Mouse (Mus musculus) Muller cell, postnatal 12 days (primary cell): ENCODE measurements around the gene Ephb2.

Experiments used
- DNase-seq: peaks from one replicate; pipeline ENCODE4 v3.0.0-alpha.2; 2015; ENCODE audit errors: inconsistent ontology term

Gene Ephb2

DNA sequence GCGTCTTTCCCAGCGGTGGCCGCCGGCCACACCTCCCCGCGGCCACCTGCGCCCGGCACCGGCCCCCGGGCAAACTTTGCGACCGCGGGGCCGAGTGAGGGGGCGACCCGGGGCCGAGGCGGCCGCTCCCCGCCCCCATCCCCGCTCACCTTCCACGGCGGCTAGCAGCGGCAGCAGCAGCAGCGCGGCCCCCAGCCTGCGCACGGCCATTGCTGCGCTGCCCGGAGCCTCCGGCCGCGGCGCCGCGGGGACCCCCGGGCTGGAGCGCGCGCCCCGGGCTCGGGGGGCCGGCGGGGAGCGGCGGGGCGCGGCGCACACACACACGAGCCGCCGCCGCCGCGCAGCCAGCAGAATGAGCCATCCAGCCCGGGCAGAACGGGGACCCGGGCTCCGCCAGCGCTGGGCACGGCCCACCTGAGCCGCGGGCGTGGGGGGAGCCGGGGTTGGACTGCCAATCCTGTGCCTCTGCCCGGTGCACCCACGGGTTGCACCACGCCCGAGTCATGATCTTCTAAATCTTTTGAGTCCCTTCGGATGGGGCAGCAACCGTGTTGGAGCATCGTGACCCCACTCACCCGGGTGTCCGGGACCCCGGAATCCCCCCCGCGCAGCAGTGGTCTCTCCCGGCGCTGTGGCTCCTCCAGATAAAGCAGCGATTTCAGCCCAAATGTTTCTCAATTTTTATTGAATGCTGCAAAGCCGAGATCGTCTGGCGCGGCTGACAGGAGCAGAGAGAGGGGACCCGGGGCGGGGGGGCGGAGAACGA lies at the start of gene Ephb2:
Gene Ephb2, minus strand, starts transcription at position 368 of the 766 bp plus-strand sequence.
- peak; percentile 91 for DNase-seq

DNA sequence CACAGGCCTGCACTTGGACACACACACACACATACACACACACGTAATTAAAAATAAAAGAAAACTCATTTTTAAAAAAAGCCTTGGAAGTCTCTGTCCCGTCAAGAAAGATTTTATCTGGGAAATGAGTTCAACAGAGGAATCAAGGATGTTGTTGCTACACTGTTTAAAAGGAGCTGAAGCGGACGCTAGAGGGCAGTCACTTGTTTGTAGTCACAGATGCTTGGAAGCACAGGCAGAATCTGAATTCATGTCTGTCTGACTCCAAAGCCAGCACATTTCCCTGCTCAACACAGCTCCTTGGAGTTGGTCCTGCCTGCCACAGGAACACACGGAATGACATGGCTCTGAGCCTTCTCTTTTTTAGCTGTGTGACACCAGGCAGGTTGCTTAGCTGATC lies 42.8 kb upstream of the Ephb2 start:
- DNase-seq, result no peak

DNA sequence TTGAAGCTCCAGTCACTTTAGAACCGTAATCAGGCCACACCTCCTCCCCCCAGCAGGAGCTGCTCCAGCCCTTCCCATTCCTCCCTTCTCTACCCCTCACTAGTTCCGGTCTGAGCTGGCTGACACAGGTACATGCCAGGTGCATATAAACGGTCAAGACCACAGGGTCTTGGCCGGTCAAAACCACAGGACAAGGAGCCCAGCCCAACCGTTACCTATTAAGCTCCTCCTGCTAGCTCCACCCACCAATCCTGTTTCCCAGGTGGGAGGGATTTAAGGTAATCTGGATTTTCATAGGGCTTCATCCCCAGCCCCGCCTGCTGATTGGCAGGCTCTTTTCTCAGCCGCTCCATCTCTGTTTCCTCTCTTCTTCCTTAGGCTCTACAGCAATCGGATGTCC lies 42.4 kb upstream of the Ephb2 start:
- peak; percentile 14 for DNase-seq

DNA sequence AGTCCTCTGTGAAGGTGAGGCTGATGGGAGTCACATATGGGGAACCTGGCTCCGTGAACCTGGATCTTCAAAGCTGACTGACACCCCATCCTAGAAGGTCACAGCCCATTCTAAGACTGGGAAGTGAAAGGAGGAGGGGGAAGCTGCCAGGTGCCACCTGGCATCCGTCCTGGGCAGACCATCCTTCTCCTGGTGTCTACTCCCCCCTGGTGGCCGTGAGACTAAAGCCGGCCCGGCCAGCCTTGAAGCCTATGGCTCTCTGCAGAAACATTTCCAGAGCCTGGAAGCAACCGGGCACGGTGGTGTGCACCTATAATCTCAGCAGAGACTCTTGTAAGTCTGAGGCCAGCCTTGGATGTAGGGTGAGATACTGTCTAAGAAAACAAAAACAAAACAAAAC lies 41.2 kb upstream of the Ephb2 start:
- peak; percentile 65 for DNase-seq

DNA sequence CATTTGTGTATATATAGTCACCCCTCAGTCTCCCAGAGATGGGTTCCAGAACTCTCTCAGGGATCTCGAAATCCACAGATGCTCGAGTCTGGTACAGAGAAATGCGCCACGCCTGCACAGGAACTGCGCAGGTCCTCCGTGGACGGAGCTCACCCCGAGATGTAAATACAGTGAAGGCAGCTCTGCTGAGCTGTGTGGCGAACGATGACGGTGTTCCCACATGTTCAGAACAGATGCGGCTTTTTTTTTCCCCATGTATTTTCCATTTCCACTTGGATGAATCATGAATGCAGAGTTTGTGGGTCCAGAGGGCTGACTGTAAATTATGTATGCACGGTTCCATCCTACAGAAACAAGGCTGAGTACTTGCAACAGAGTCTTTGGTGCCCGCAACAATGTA lies 39.2 kb upstream of the Ephb2 start:
- no peak for DNase-seq

DNA sequence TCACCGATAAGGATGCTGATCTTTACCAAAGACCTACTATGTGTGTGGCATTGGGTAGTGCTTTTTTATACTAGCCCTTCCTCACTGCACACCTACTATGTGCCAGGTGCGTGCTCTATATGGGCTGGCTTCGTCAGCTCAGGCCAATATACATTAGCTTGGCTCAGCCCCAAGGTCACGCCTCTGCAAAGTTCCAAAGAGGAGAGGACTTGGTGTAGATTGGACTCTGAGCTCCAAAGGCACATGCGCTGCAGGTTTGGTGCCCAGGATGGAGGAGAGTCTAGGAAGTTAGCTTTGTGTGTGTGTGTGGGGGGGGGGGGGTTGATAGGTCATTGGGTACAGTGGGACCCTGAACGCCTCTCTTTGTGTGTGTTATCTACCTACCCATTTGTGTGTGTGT lies 32.6 kb upstream of the Ephb2 start:
- DNase-seq, result no peak

DNA sequence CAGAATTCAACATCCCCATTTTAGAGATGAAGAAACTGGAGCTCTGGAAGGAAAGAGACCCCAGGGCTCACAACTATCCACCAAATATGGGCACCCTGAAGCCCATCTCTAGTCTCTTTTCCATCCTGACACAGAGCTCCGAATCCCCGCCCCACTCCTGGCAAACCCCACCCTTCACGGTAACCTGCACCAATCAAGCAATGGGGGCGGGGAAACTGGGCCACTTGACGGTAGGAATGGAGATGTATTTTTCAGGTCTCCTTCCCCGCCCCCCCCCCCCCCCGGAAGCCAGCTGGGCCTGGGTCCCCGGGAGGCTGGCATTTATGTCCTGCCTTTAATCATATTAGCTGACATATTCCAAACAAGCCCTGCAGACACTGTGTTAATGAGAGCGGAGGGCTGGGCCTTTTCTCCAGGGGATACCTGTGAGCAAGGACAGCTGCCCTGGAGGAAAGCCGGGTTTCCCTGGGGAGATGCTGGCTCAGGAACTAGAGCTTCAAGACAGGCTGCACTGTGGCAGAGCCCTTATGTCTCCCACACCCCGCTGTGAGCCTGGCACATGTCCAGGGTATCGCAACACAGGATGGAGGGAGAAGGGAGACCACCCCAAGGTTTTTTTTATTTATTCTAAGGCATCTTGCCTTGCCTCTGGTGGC lies 32.0 kb upstream of the Ephb2 start:
- DNase-seq, result no peak

DNA sequence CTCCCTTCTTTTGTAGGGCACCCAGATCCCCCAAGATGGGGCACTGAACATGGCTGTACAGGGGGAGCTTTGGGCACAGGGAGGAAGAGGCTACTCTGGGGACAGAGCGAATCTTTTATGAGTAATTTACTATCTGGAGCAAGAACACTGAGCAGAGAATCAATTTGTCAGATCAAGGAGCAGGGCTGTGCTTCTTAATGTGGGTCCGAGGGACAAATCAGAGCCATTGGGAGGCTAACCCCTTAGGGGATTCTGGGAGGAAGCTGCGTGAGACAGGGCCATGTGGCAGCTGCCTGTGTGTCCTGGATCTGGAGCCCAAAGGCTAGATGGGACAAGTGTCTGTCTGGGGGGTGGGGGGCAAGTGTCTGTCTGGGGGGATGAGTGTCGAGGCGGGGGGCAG lies 29.7 kb upstream of the Ephb2 start:
- no peak for DNase-seq

DNA sequence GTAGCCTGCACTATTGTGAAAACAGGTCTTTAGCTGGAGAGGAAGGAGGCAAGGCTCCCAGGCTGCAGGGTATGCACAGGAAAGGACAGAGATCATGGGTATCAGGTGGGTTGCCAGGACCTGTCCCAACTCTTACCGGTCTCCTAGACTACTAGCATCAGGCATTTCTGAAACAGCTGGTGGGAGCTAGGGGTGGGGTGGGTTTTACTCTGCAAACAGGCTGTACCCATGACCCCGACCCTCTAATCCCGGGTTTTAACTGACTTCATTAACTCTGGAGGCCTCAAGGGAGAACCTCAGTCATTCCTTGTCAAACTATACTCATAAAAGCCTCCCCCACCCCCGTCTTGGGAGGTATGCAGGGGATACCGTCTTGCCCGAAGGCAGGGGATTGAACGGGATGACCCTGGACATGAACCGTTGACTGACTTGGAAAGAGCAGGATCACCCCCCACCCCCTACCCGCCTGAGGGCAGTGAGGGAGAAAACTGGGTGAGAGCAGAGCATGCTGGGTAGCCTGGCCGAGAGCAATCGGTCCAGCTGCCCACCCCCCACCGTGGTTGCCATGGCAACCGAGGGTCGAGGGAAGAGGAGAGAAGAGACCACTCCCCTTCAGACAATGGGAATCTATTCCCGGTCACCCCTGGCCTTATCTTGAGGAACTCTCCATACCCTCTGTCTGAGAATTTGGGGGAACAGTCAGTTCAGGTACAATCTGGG lies 29.1 kb upstream of the Ephb2 start:
- no peak for DNase-seq

DNA sequence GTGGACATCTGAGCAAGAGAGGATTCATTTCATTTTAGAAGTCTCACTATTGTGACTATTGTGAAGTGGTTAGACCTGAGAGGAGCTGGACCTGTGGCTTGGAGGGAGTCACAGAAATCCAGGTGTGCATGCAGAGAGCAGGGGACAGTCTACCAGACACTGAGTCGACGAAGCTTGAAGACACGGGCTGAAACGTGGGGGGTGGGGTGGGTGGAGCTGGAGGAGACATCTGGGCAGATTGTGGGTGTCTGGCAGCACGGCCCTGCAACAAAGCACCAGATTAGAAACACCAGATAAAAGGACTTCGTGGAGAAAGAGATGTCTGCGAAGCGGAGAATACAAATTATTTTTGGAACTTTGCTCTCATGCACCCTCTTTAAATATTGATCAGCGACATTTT lies 27.7 kb upstream of the Ephb2 start:
- DNase-seq, result no peak

DNA sequence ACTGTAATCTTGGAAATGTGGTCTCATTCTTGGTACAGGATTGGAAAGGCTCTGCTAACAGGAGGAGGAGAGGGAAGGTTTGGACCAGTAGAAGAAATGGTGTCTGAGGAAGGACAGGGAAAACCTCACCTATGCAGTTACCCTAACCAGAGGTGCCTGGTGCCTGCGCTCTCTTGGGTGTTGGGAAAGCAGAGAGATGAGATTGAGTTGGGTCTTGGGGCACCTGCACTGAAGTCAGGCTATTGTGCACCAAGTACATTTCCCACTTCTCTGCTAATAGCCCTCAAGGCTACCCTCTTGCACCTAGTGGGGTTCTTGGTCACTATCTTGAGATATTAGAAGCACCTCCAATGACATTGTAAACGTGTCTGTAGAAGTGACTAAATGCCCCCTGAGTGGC lies 26.6 kb upstream of the Ephb2 start:
- DNase-seq, result no peak

DNA sequence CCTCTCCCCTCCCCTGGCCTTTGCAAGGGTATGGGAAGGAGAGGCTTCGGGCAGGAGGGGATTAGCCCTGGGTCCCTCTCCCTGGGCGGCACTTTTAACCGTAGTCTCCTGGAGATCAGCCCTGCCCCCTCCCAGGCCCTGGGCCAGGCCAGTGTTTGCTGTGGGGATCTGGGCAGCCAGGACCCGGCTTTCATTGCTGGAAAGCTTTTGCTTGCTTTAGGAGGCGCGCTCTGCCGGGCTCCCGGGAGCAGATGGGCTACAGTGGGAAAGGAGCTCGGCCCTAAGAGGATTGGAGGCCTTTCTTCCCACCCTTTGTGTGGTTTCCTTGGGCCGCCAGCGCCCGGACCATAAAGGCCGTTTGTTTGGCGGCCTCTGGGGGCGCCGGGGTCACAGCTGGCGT lies 26.0 kb upstream of the Ephb2 start:
- peak; percentile 52 for DNase-seq

DNA sequence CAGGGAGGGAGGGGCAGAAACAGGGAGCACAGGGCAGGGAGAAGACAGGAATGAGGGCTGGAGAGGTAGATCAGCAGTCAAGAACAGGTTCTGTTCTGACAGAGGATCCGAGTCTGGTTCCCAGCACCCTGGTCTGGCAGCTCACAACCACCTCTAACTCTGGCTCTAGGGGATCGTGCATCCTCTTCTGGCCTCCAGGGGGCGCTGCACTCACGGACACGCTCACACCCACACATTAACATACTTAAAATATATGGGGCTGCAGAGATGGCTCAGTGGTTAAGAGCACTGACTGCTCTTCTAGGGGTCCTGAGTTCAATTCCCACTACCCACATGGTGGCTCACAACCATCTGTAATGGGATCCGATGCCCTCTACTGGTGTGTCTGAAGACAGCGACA lies 24.2 kb upstream of the Ephb2 start:
- no peak for DNase-seq

DNA sequence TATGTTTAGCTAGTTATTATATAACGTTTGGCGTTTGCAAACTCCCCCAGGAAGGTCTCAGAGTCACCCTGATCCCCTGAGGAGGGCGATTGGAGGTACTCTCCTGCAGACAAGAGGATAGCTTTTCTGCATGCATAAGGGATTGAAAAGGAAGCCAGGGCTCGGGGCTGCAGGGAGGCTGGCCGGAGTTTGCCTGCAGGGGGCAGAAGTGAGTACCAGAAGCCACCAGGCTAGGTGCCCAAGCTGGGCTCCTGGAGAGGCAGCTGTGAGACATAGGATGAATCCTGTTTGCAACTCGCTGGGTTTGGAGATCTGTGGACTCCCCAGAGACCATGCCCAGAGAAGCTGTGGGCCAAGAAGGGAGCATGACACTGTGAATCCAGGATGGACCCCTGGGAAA lies 19.3 kb upstream of the Ephb2 start:
- no peak for DNase-seq

DNA sequence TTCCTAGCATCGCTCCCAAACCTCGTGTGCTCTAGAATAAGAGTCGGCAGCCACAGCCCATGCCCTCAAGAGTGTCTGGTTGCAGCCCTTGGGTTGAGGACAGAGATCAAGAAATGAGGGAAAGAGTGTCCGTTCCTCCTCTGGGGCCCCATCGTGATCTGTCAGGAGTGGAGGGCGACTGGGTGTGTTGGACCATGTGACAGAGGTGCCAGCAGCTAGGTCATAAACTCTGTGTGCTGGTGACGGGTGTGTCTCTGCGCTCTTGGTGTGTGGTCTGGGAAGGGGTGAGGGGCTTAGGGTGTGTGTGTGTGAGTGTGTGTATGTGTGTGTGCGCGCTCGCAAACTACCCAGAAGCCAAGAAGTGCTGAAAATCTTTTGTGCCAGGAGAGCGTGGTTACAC lies 17.2 kb upstream of the Ephb2 start:
- no peak for DNase-seq

DNA sequence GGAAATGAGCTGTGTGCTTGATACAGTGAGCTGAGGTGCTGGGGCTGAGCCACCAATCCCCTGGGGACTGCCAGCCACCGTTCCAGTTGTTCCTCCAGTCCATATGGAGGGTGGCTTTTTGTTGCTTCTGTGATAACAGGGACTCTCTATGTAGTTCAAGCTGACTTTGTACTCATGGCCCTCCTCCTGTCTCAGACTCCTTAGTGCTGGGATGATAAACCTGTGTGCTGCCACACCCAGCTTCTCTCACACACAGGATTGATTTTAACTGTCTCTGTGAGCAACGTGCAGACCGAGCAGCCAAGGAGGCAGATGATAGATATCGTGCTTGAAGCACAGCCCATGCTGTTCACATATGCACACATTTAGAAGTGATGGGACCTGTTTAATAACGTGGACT lies 16.3 kb upstream of the Ephb2 start:
- no peak for DNase-seq

DNA sequence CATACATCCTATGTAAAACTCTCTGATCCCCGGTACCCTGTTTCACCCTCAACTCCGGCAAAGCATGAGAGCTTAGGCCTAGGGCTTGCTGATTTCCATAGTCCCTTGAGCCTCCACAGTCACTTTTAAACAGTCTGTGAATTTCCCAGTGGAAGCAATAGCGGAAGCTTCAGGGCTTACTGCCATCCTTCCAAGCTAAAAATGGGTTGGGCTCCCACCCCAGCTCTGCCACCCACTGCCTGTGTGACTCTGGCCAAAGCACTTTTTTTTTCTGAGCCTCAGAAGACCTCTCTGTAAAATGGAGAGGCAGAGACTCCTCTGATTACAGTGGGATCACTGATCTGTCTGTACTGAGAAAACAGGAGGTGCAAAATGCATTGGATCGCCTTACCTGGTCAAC lies 12.8 kb upstream of the Ephb2 start:
- no peak for DNase-seq

DNA sequence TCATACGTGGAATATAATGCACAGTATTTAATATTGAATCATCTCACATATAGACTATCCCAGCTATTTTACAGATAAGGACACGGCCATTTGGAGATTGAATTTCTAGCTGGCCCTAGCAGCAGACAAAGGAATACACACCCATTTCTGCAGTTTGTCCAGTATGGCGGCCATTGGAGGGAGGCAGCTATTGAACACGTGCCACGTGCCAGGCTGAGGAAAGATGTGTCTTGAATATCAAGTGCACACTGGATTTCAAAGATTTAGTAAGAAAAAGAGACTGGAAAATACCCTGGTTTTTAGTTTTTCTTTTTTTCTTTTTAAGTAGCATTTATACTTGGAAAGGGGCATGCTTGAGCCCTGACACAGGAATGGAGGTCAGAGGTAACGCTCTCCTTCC lies 11.4 kb upstream of the Ephb2 start:
- DNase-seq, result no peak

DNA sequence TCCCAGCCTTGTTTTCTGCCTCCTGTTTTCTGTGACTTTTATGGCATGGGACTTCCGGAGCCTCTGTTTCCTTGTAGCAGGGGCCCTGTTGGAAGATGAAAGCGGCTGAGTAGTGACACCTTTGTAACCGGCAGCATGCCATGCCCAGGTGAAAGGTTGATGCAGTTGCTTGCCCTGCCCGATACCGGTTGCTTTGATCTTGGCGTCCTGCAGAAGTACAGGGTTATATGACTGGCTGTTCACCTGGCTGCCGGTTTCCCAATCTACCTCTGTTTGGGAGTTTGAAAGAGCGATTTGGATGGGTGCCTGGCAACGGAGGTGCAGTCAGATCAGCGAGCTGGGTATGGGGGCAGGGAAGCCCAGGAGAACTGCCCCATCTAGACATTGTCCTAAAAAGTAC lies 7.0 kb upstream of the Ephb2 start:
- DNase-seq, result no peak

DNA sequence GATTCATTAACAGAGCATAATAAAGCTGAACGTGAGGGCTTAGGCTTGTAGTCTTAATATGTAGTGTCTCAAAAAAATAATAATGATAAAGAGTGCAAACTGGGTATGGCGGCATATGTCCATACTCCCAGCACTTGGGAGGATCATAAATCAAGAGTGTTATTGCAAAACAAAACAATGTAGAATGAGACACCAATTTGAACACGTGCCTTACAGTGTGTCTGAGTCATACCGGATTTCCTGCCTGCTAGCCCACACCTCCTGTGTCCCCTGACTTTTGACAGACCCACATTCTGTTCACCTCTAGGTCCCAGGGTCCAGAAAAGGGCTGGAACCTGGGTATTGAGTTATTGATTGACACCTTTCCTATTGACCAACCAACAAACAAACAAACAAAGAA lies 6.2 kb upstream of the Ephb2 start:
- DNase-seq, result no peak

DNA sequence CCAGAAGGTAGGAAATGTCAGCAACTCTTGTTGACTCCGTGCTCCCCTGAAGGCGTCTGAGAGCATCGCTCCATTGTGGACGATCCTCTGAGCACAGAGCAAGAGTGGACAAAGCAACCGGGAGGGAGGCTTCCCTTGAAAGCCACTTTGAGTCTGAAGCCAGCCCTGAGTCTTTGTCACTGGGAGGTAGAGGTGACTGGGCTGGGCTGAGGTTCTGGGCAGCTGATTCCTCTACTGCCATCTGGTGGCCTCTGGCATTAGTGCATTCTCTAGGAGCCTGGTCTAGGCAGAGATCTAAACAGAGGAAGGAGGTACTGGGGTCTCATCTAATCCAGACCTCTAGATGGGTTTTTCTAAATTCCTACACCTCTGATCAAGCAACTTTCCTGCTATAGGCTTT lies 5.3 kb upstream of the Ephb2 start:
- peak; percentile 64 for DNase-seq

DNA sequence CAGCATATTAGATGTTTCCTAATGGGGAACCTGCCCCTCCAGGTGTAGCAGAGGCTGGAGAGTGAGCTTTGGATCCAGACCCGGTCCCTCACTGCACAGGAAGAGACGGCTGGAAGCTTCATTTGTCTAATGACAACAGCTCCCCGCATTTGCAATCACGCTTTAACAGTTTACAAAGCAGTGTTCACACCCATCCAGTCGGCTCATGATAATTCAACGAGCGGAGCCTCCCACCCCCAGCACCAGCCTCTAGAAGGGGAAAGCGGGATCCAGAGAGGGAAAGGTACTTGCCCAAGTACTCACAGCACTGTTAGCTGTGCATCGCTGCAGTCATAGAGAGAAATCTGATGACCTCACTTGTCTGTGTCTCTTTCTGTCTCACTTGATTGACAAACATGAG lies 2.7 kb upstream of the Ephb2 start:
- DNase-seq, result no peak

DNA sequence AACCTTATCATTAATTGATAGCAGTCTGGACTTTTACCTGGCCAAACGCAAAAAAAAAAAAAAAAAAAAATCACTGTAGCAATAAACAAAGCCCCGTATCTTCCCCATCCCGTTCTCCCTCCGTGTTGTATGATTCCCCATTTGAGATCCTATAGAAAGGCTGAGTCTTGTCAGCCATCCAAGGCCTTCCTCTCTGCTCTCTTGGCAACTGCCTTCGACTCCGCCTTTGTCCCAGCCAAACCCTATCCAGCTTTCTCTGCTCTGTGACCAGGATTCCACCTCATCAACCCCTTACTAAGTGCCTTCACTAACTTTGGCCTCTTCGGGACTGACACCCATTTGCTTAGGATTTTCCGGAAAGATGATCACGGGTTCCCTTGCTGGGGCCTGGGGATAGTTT lies 2.2 kb upstream of the Ephb2 start:
- no peak for DNase-seq
